Mouse (Mus musculus) embryonic facial prominence, embryonic 13.5 days (tissue): ENCODE measurements around the gene Gtpbp2. TPM values are rescaled to one million over a fixed set of nuclear protein-coding genes. Genes with fewer than 3 reads are reported as not detected.

Source experiments
- ATAC-seq: fragments of 200-750 bp; cut with Nextera tagmentation; 2 replicates; pipeline ENCODE4 v1.8.0; 2017; ENCODE audit warnings: low read depth; ENCODE audit not compliant: insufficient number of reproducible peaks, insufficient read depth, low FRiP score, low TSS enrichment
- H3K27ac ChIP-seq: fragments of 300-500 bp; sonication (generic); 2 replicates; pipeline ENCODE4 v1.5.1; 2015; ENCODE audit warnings: moderate library complexity, mild to moderate bottlenecking, inconsistent platforms
- H3K27me3 ChIP-seq: fragments of 300-500 bp; sonication (generic); 2 replicates; pipeline ENCODE4 v1.6.1; 2015; ENCODE audit warnings: mild to moderate bottlenecking, inconsistent platforms
- H3K36me3 ChIP-seq: fragments of 300-500 bp; sonication (generic); 2 replicates; pipeline ENCODE4 v1.6.1; 2015; ENCODE audit warnings: mild to moderate bottlenecking, inconsistent platforms
- H3K4me1 ChIP-seq: fragments of 300-500 bp; sonication (generic); 2 replicates; pipeline ENCODE4 v1.6.1; 2015; ENCODE audit warnings: inconsistent platforms
- H3K4me2 ChIP-seq: fragments of 300-500 bp; sonication (generic); 2 replicates; pipeline ENCODE4 v1.6.1; 2015; ENCODE audit warnings: moderate library complexity, mild to moderate bottlenecking, inconsistent platforms
- H3K4me3 ChIP-seq: fragments of 300-500 bp; sonication (generic); 2 replicates; pipeline ENCODE4 v1.5.1; 2015; ENCODE audit warnings: mild to moderate bottlenecking, inconsistent platforms
- H3K9ac ChIP-seq: fragments of 300-500 bp; sonication (generic); 2 replicates; pipeline ENCODE4 v1.6.1; 2015; ENCODE audit warnings: mild to moderate bottlenecking, inconsistent platforms
- H3K9me3 ChIP-seq: fragments of 300-500 bp; sonication (generic); 2 replicates; pipeline ENCODE4 v1.6.1; 2016; ENCODE audit warnings: inconsistent platforms
- WGBS: fragments of 180-500 bp; shearing (Covaris S2); methylation state at CpG from one replicate; pipeline ENCODE4 v1.1.7; 2015; ENCODE audit warnings: mixed read lengths; 5-methylcytosine and 5-hydroxymethylcytosine counted together
- polyA plus RNA-seq: library from polyadenylated mRNA; unstranded; fragments of >200 nt; fragmentation: Nextera tagmentation; extraction: Ambion mirVana; gene quantifications from 2 replicates; pipeline ENCODE4 v1.2.1, GENCODE M21; 2015

Gtpbp2 gene
- polyA plus RNA-seq, 1 experiment from 2014 or later = 45.4 TPM

- 85% methylated on average over 11 of the region's 11 CpGs for WGBS
- H3K36me3 ChIP-seq = peaks cover 86% of the 10 kb centered on the region
Measured at GRCm38 (mm10) chr17:46167014-46167413, 6.2 kb downstream of the Gtpbp2 start.

GRCm38 (mm10) chr17:46168318-46168717 lies 7.5 kb downstream of the Gtpbp2 start:
- H3K27ac ChIP-seq = no peak overlapping the region
- no peak overlapping the region for H3K4me3 ChIP-seq
- H3K9me3 ChIP-seq = no peaks in the 10 kb centered on the region
- H3K9ac ChIP-seq = no peak overlapping the region
- no peak for ATAC-seq
- WGBS = 52% methylated on average over 5 of the region's 5 CpGs
- H3K27me3 ChIP-seq = no peaks in the 10 kb centered on the region
- 0 out of 2 replicates have a peak, but pooled peaks cover under 1% of the 10 kb centered on the region for H3K4me1 ChIP-seq
- H3K4me2 ChIP-seq = no peak overlapping the region
- peaks cover 97% of the 10 kb centered on the region for H3K36me3 ChIP-seq

More at GRCm38 (mm10) chr17:46167014-46167413, 6.2 kb downstream of the Gtpbp2 start:
- Histone ChIP-seq H3K9ac (no peak overlapping the region), H3K27me3 (no peaks in the 10 kb centered on the region), H3K4me2 (no peak overlapping the region), H3K4me1 (peaks cover 13% of the 10 kb centered on the region), H3K27ac (no peak overlapping the region), H3K9me3 (no peaks in the 10 kb centered on the region), H3K4me3 (no peak overlapping the region)
- no peak for ATAC-seq

GRCm38 (mm10) chr17:46168768-46169167 lies 7.9 kb downstream of the Gtpbp2 start:
- no peak for ATAC-seq
- H3K4me3 ChIP-seq = no peak overlapping the region
- no peaks in the 10 kb centered on the region for H3K27me3 ChIP-seq
- peaks cover 94% of the 10 kb centered on the region for H3K36me3 ChIP-seq
- no peaks in the 10 kb centered on the region for H3K9me3 ChIP-seq
- WGBS = 89% methylated on average over 5 of the region's 5 CpGs
- no peaks in the 10 kb centered on the region for H3K4me1 ChIP-seq
- no peak overlapping the region for H3K9ac ChIP-seq
- H3K4me2 ChIP-seq = no peak overlapping the region
- H3K27ac ChIP-seq = no peak overlapping the region

- no peak overlapping the region for H3K4me3 ChIP-seq
Measured at GRCm38 (mm10) chr17:46170538-46170937, 9.7 kb downstream of the Gtpbp2 start.

GRCm38 (mm10) chr17:46182273-46182672 lies 21.4 kb downstream of the Gtpbp2 start:
- H3K9me3 ChIP-seq = no peaks in the 10 kb centered on the region
- H3K36me3 ChIP-seq = peaks cover 92% of the 10 kb centered on the region
- H3K27ac ChIP-seq = no peak overlapping the region
- no peak for ATAC-seq
- no peaks in the 10 kb centered on the region for H3K4me1 ChIP-seq
- no peak overlapping the region for H3K4me2 ChIP-seq
- H3K27me3 ChIP-seq = no peaks in the 10 kb centered on the region
- H3K4me3 ChIP-seq = no peak overlapping the region
- no peak overlapping the region for H3K9ac ChIP-seq
- 82% methylated on average over 4 of the region's 4 CpGs for WGBS

More at GRCm38 (mm10) chr17:46170538-46170937, 9.7 kb downstream of the Gtpbp2 start:
- Histone ChIP-seq H3K36me3 (peaks cover 80% of the 10 kb centered on the region), H3K4me1 (no peaks in the 10 kb centered on the region), H3K27me3 (no peaks in the 10 kb centered on the region), H3K4me2 (no peak overlapping the region), H3K27ac (no peak overlapping the region), H3K9ac (no peak overlapping the region), H3K9me3 (no peaks in the 10 kb centered on the region)
- WGBS = 70% methylated on average over 3 of the region's 3 CpGs
- ATAC-seq = no peak

- H3K9ac ChIP-seq = no peak overlapping the region
- H3K4me3 ChIP-seq = no peak overlapping the region
- H3K4me2 ChIP-seq = no peak overlapping the region
- 90% methylated on average over 2 of the region's 2 CpGs for WGBS
- ATAC-seq = no peak
- no peaks in the 10 kb centered on the region for H3K9me3 ChIP-seq
- H3K4me1 ChIP-seq = no peaks in the 10 kb centered on the region
- H3K27ac ChIP-seq = no peak overlapping the region
- H3K36me3 ChIP-seq = peaks cover 90% of the 10 kb centered on the region
- no peaks in the 10 kb centered on the region for H3K27me3 ChIP-seq
Measured at GRCm38 (mm10) chr17:46188829-46189228, 28.0 kb downstream of the Gtpbp2 start.

GRCm38 (mm10) chr17:46201151-46201550 lies 40.3 kb downstream of the Gtpbp2 start:
- Histone ChIP-seq H3K9ac (peak overlapping the region; percentile 62; the same call in 1 of the 2 replicates), H3K4me2 (peak overlapping the region; percentile 81), H3K27ac (no peak overlapping the region), H3K36me3 (peaks cover 50% of the 10 kb centered on the region), H3K9me3 (no peaks in the 10 kb centered on the region), H3K4me1 (peaks cover 28% of the 10 kb centered on the region), H3K4me3 (peak overlapping the region; percentile 95), H3K27me3 (no peaks in the 10 kb centered on the region)
- ATAC-seq = no peak
- WGBS = 66% methylated on average over 6 of the region's 6 CpGs

- 0% methylated on average over 66 of the region's 66 CpGs for WGBS
- Histone ChIP-seq H3K27ac (peak within 1 kb of the TSS; percentile 86), H3K4me1 (peaks cover 28% of the 10 kb centered on the region), H3K27me3 (no peaks in the 10 kb centered on the region), H3K36me3 (peaks cover 50% of the 10 kb centered on the region), H3K9me3 (no peaks in the 10 kb centered on the region), H3K4me2 (peak within 1 kb of the TSS; percentile 87), H3K4me3 (peak within 1 kb of the TSS; percentile 95), H3K9ac (peak within 1 kb of the TSS; percentile 95)
- peak; percentile 88 for ATAC-seq
Measured at GRCm38 (mm10) chr17:46202421-46203071, 41.7 kb downstream of the Gtpbp2 start, which contains the start of the genes Polh and Xpo5. TSS of gene Polh (minus strand) at chr17:46202645. TSS of gene Xpo5 (plus strand) at chr17:46202782.

- Histone ChIP-seq H3K27ac (peak overlapping the region; percentile 86), H3K9ac (peak overlapping the region; percentile 95), H3K4me2 (peak overlapping the region; percentile 87), H3K36me3 (peaks cover 50% of the 10 kb centered on the region), H3K9me3 (no peaks in the 10 kb centered on the region), H3K4me3 (peak overlapping the region; percentile 95), H3K4me1 (peaks cover 28% of the 10 kb centered on the region), H3K27me3 (no peaks in the 10 kb centered on the region)
- under 1% methylated on average over 20 of the region's 20 CpGs for WGBS
- ATAC-seq = no peak
Measured at GRCm38 (mm10) chr17:46203078-46203477, 42.2 kb downstream of the Gtpbp2 start.

GRCm38 (mm10) chr17:46206676-46207075 lies 45.8 kb downstream of the Gtpbp2 start:
- no peak overlapping the region for H3K4me2 ChIP-seq
- H3K9me3 ChIP-seq = no peaks in the 10 kb centered on the region
- H3K27ac ChIP-seq = no peak overlapping the region
- no peak overlapping the region for H3K4me3 ChIP-seq
- H3K27me3 ChIP-seq = no peaks in the 10 kb centered on the region
- H3K36me3 ChIP-seq = peaks cover 65% of the 10 kb centered on the region
- H3K4me1 ChIP-seq = peaks cover 17% of the 10 kb centered on the region
- no peak for ATAC-seq
- no peak overlapping the region for H3K9ac ChIP-seq

- Histone ChIP-seq H3K36me3 (peaks cover 93% of the 10 kb centered on the region), H3K9me3 (no peaks in the 10 kb centered on the region), H3K27ac (no peak overlapping the region), H3K4me2 (no peak overlapping the region), H3K27me3 (no peaks in the 10 kb centered on the region), H3K9ac (no peak overlapping the region), H3K4me1 (no peaks in the 10 kb centered on the region), H3K4me3 (no peak overlapping the region)
- WGBS = 84% methylated on average over 3 of the region's 3 CpGs
- no peak for ATAC-seq
Measured at GRCm38 (mm10) chr17:46210550-46210949, 49.7 kb downstream of the Gtpbp2 start.
